Mouse (Mus musculus) bone marrow, adult 2 months (tissue): ENCODE data around the gene Mrps18a. TPM values are rescaled to one million over a fixed set of nuclear protein-coding genes. Genes with fewer than 3 reads are reported as not detected.

Experiments
- H3K27ac ChIP-seq: fragments of 200-500 bp; 2 replicates; pipeline ENCODE4 v1.5.1; 2012; ENCODE audit warnings: low read depth, mild to moderate bottlenecking, control low read depth, inconsistent platforms, low read length; ENCODE audit not compliant: control insufficient read depth, poor library complexity, insufficient read depth
- H3K4me1 ChIP-seq: fragments of 200-500 bp; 2 replicates; pipeline ENCODE4 v1.6.1; 2011; ENCODE audit warnings: low read length; ENCODE audit not compliant: control insufficient read depth, insufficient read depth
- H3K4me3 ChIP-seq: fragments of 200-500 bp; replicated peaks from 2 replicates; pipeline ENCODE3; 2011; ENCODE audit warnings: mild to moderate bottlenecking, low read depth, low read length, control low read depth; ENCODE audit not compliant: control insufficient read depth
- CTCF ChIP-seq: fragments of 200-500 bp; IDR thresholded peaks from 2 replicates; pipeline ENCODE4 v1.5.1; 2011; ENCODE audit warnings: low read length, control low read depth; ENCODE audit not compliant: control insufficient read depth, insufficient read depth
- POLR2A ChIP-seq: fragments of 200-500 bp; IDR thresholded peaks from 2 replicates; pipeline ENCODE4 v1.6.1; 2011; ENCODE audit warnings: low read depth, mild to moderate bottlenecking, control low read depth, low read length, borderline replicate concordance; ENCODE audit not compliant: control insufficient read depth
- WGBS: fragments of 180-500 bp; shearing (Covaris S2); methylation state at CpG from one replicate; pipeline ENCODE4 v1.1.7; 2018; 5-methylcytosine and 5-hydroxymethylcytosine counted together
- polyA plus RNA-seq: library from polyadenylated mRNA; stranded (reverse); fragments of >200 nt; gene quantifications from 2 replicates; pipeline ENCODE4 v1.2.4, GENCODE M21; 2011; ENCODE audit warnings: low replicate concordance; ENCODE audit not compliant: missing spikeins, insufficient read depth, insufficient read length

Mrps18a gene
- polyA plus RNA-seq, 1 experiment = 90.6 TPM

- H3K27ac ChIP-seq = peak within 1 kb of the TSS; percentile 93
- peaks cover 3% of the 10 kb centered on the region for H3K4me1 ChIP-seq
- under 1% methylated on average over 23 of the region's 23 CpGs for WGBS
- peak; percentile 63; the same call in 1 of the 2 replicates for TF ChIP-seq POLR2A
- TF ChIP-seq CTCF = no peak
- H3K4me3 ChIP-seq = peak within 1 kb of the TSS; percentile 83
Measured at GRCm38 (mm10) chr17:46160686-46161085, 49.9 kb downstream of the Mrps18a start, which contains the start of gene Gtpbp2. Gene Gtpbp2, plus strand, starts transcription at chr17:46161032.

GRCm38 (mm10) chr17:46161179-46161578 is 50.4 kb downstream of the Mrps18a start:
- H3K4me1 ChIP-seq = peaks cover 3% of the 10 kb centered on the region

GRCm38 (mm10) chr17:46161710-46162109 is 50.9 kb downstream of the Mrps18a start:
- peaks cover 3% of the 10 kb centered on the region for H3K4me1 ChIP-seq
- 40% methylated on average over 9 of the region's 9 CpGs for WGBS
- H3K27ac ChIP-seq = peak overlapping the region; percentile 54
- TF ChIP-seq POLR2A (no peak), CTCF (no peak)
- H3K4me3 ChIP-seq = peak overlapping the region; percentile 83

More at GRCm38 (mm10) chr17:46161179-46161578, 50.4 kb downstream of the Mrps18a start:
- Histone ChIP-seq H3K4me3 (peak overlapping the region; percentile 83), H3K27ac (peak overlapping the region; percentile 54)
- TF ChIP-seq CTCF (no peak), POLR2A (no peak)
- under 1% methylated on average over 19 of the region's 19 CpGs for WGBS

GRCm38 (mm10) chr17:46162551-46162950 is 51.8 kb downstream of the Mrps18a start:
- WGBS = 45% methylated on average over 7 of the region's 7 CpGs

GRCm38 (mm10) chr17:46162951-46163421 is 52.2 kb downstream of the Mrps18a start:
- Histone ChIP-seq H3K4me3 (peak overlapping the region; percentile 60), H3K27ac (peak overlapping the region; percentile 57), H3K4me1 (peaks cover 1% of the 10 kb centered on the region; the same call in 1 of the 2 replicates)
- TF ChIP-seq CTCF (no peak), POLR2A (no peak)
- 2% methylated on average over 9 of the region's 9 CpGs for WGBS

More at GRCm38 (mm10) chr17:46162551-46162950, 51.8 kb downstream of the Mrps18a start:
- Histone ChIP-seq H3K27ac (peak overlapping the region; percentile 57), H3K4me1 (peaks cover 1% of the 10 kb centered on the region; the same call in 1 of the 2 replicates), H3K4me3 (peak overlapping the region; percentile 39)
- TF ChIP-seq POLR2A (no peak), CTCF (no peak)

GRCm38 (mm10) chr17:46164301-46164700 is 53.5 kb downstream of the Mrps18a start:
- no peak for TF ChIP-seq CTCF
- no peak for TF ChIP-seq POLR2A
- no peak overlapping the region for H3K4me3 ChIP-seq
- H3K4me1 ChIP-seq = peaks cover 1% of the 10 kb centered on the region; the same call in 1 of the 2 replicates
- no peak overlapping the region for H3K27ac ChIP-seq
- 90% methylated on average over 8 of the region's 8 CpGs for WGBS

- TF ChIP-seq CTCF (no peak), POLR2A (no peak)
- Histone ChIP-seq H3K4me3 (no peak overlapping the region), H3K4me1 (peaks cover 1% of the 10 kb centered on the region; the same call in 1 of the 2 replicates), H3K27ac (no peak overlapping the region)
- 93% methylated on average over 10 of the region's 10 CpGs for WGBS
Measured at GRCm38 (mm10) chr17:46164791-46165190, 54.0 kb downstream of the Mrps18a start.

GRCm38 (mm10) chr17:46165460-46165859 is 54.7 kb downstream of the Mrps18a start:
- Histone ChIP-seq H3K27ac (no peak overlapping the region), H3K4me3 (no peak overlapping the region), H3K4me1 (peaks cover 1% of the 10 kb centered on the region; the same call in 1 of the 2 replicates)
- TF ChIP-seq CTCF (no peak), POLR2A (no peak)
- 92% methylated on average over 12 of the region's 12 CpGs for WGBS

- TF ChIP-seq CTCF (no peak), POLR2A (no peak)
- WGBS = 95% methylated on average over 5 of the region's 5 CpGs
- H3K27ac ChIP-seq = no peak overlapping the region
- H3K4me3 ChIP-seq = no peak overlapping the region
- H3K4me1 ChIP-seq = peaks cover 1% of the 10 kb centered on the region; the same call in 1 of the 2 replicates
Measured at GRCm38 (mm10) chr17:46166270-46166669, 55.5 kb downstream of the Mrps18a start.

GRCm38 (mm10) chr17:46167014-46167413 is 56.2 kb downstream of the Mrps18a start:
- no peak overlapping the region for H3K4me3 ChIP-seq
- TF ChIP-seq POLR2A (no peak), CTCF (peak; percentile 53; the same call in 1 of the 2 replicates)
- peaks cover 1% of the 10 kb centered on the region; the same call in 1 of the 2 replicates for H3K4me1 ChIP-seq
- H3K27ac ChIP-seq = no peak overlapping the region
- 87% methylated on average over 11 of the region's 11 CpGs for WGBS
